Mouse (Mus musculus) heart, embryonic 13.5 days (tissue): ENCODE results near the gene Mrps24. TPM values are rescaled to one million over a fixed set of nuclear protein-coding genes. Genes with fewer than 3 reads are reported as not detected.

Experiments used
- ATAC-seq: fragments of 200-750 bp; cut with Nextera tagmentation; 2 replicates; pipeline ENCODE4 v1.8.0; 2017; ENCODE audit warnings: moderate TSS enrichment; ENCODE audit not compliant: insufficient number of reproducible peaks, low FRiP score, low TSS enrichment; ENCODE audit errors: extremely low read depth
- H3K27ac ChIP-seq: fragments of 300-500 bp; sonication (generic); replicated peaks from 2 replicates; pipeline ENCODE4 v1.5.1; 2015; ENCODE audit warnings: moderate library complexity, mild to moderate bottlenecking, inconsistent platforms
- H3K27me3 ChIP-seq: fragments of 300-500 bp; sonication (generic); replicated peaks from 2 replicates; pipeline ENCODE4 v1.6.1; 2015; ENCODE audit warnings: mild to moderate bottlenecking, inconsistent platforms
- H3K36me3 ChIP-seq: fragments of 300-500 bp; sonication (generic); 2 replicates; pipeline ENCODE4 v1.6.1; 2015; ENCODE audit warnings: mild to moderate bottlenecking, inconsistent platforms
- H3K4me1 ChIP-seq: fragments of 300-500 bp; sonication (generic); 2 replicates; pipeline ENCODE4 v1.6.1; 2015; ENCODE audit warnings: inconsistent platforms
- H3K4me2 ChIP-seq: fragments of 300-500 bp; sonication (generic); 2 replicates; pipeline ENCODE4 v1.6.1; 2015; ENCODE audit warnings: inconsistent platforms, mild to moderate bottlenecking, moderate library complexity
- H3K4me3 ChIP-seq: fragments of 300-500 bp; sonication (generic); 2 replicates; pipeline ENCODE4 v1.5.1; 2015; ENCODE audit warnings: moderate library complexity, mild to moderate bottlenecking, inconsistent platforms
- H3K9ac ChIP-seq: fragments of 300-500 bp; sonication (generic); 2 replicates; pipeline ENCODE4 v1.6.1; 2015; ENCODE audit warnings: inconsistent platforms, mild to moderate bottlenecking, moderate library complexity
- H3K9me3 ChIP-seq: fragments of 300-500 bp; sonication (generic); 2 replicates; pipeline ENCODE4 v1.6.1; 2016; ENCODE audit warnings: inconsistent platforms
- whole genome bisulfite sequencing: fragments of 180-500 bp; shearing (Covaris S2); methylation state at CpG from one replicate; pipeline ENCODE4 v1.1.7; 2015; ENCODE audit warnings: mixed read lengths; 5-methylcytosine and 5-hydroxymethylcytosine counted together
- polyA plus RNA-seq: library from polyadenylated mRNA; unstranded; fragments of >200 nt; fragmentation: Nextera tagmentation; extraction: Ambion mirVana; gene quantifications from 2 replicates; pipeline ENCODE4 v1.2.1, GENCODE M21; 2015

Mrps24 gene
- polyA plus RNA-seq, 1 experiment from 2014 or later: 175 TPM

- H3K4me1 ChIP-seq: peaks cover 30% of the 10 kb centered on the region
- H3K9me3 ChIP-seq: no peaks in the 10 kb centered on the region
- 87% methylated on average over 9 of the region's 9 CpGs for WGBS
- H3K9ac ChIP-seq: no peak overlapping the region
- H3K27ac ChIP-seq: no peak overlapping the region
- no peaks in the 10 kb centered on the region for H3K27me3 ChIP-seq
- peak overlapping the region; percentile 95 for H3K4me2 ChIP-seq
- no peak for ATAC-seq
- H3K36me3 ChIP-seq: peaks cover 26% of the 10 kb centered on the region
- peak overlapping the region; percentile 90 for H3K4me3 ChIP-seq
These were observed 9.5 kb downstream of the Mrps24 start for GRCm38 (mm10) chr11:5705972-5706371.

DNA sequence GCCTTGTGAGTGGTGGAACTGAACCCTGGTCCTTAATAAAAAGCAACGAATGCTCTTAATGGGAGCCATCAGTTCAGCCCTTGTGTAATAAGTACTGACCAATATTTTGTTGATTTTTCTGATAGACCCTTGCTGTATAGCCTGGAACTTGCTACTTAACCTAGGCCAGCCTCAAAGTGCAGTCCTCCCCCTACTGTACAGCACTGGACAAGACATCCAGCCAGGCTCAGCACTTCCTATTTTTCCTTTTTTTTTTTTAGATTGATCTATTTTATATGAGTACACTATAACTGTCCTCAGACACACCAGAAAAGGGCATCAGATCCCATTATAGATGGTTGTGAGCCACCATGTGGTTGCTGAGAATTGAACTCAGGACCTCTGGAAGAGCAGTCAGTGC lies 12.1 kb downstream of the Mrps24 start:
- H3K9me3 ChIP-seq: no peaks in the 10 kb centered on the region
- no peaks in the 10 kb centered on the region for H3K27me3 ChIP-seq
- WGBS: 92% methylated on average over 1 of the region's 1 CpGs
- no peak overlapping the region for H3K27ac ChIP-seq
- H3K4me2 ChIP-seq: no peak overlapping the region
- no peak overlapping the region for H3K4me3 ChIP-seq
- H3K36me3 ChIP-seq: peaks cover 26% of the 10 kb centered on the region
- H3K9ac ChIP-seq: no peak overlapping the region
- peaks cover 19% of the 10 kb centered on the region for H3K4me1 ChIP-seq
- ATAC-seq: no peak

DNA sequence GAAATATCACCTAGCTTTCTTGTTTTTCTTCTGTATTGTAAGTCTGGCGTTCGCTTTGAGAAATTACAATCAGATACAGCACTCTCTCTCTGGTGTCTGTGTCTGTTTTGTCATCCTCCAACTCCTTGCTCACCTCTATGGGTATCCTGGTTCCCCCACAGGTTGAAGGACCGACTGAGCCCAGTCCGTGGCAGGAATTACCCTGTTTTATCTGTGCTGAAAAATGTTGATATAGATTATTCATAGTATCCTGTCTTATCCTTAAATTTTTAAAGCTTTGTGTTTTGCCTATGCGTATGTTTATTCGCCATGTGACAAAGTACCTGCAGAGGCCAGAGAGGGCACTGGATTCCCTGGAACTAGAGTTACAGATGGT lies 12.5 kb downstream of the Mrps24 start:
- Histone ChIP-seq H3K27me3 (no peaks in the 10 kb centered on the region), H3K9me3 (no peaks in the 10 kb centered on the region), H3K36me3 (peaks cover 26% of the 10 kb centered on the region), H3K4me2 (no peak overlapping the region), H3K9ac (no peak overlapping the region), H3K4me3 (no peak overlapping the region), H3K4me1 (peaks cover 19% of the 10 kb centered on the region), H3K27ac (no peak overlapping the region)
- no peak for ATAC-seq
- WGBS: 88% methylated on average over 6 of the region's 6 CpGs

DNA sequence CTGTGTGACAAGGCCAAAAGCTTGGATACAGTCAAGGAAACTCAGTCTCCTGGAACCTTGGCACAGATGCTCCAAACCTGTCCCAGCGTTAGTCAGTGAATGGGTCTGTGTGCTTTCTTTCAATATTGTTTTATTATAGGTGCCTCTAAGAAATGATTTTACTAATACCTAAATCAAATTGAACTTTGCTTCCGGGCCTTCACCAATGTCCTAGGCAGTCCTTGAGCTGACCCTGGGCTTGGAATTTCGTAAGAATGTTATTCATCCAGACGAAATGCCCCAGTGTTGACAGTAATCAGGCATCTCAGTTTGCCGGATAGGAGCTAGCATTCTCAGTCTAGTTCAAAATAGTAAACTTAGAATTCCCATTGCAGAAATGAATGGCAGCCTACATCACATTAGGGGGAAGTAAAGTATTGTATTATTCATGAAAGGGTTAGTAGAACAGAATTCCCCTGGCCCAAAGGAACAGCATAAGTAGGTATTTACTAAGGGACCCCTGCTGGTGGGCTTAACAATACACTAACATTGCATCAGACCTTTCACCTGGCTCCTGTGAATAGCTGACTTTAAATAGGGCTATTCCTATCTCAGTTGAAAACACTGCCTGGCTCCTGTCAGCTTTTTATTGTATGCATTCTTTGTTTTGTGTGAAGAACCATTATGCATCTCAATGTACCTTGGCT lies 13.1 kb downstream of the Mrps24 start:
- Histone ChIP-seq H3K36me3 (peaks cover 26% of the 10 kb centered on the region), H3K4me1 (peaks cover 19% of the 10 kb centered on the region), H3K4me3 (no peak overlapping the region), H3K27ac (no peak overlapping the region), H3K9ac (no peak overlapping the region), H3K4me2 (no peak overlapping the region), H3K9me3 (no peaks in the 10 kb centered on the region), H3K27me3 (no peaks in the 10 kb centered on the region)
- ATAC-seq: no peak
- 47% methylated on average over 5 of the region's 5 CpGs for WGBS

- no peaks in the 10 kb centered on the region for H3K9me3 ChIP-seq
- WGBS: 81% methylated on average over 1 of the region's 1 CpGs
- H3K36me3 ChIP-seq: peaks cover 26% of the 10 kb centered on the region
- ATAC-seq: no peak
- H3K27ac ChIP-seq: no peak overlapping the region
- H3K4me2 ChIP-seq: no peak overlapping the region
- no peak overlapping the region for H3K4me3 ChIP-seq
- H3K27me3 ChIP-seq: no peaks in the 10 kb centered on the region
- peaks cover 18% of the 10 kb centered on the region for H3K4me1 ChIP-seq
- no peak overlapping the region for H3K9ac ChIP-seq
These were observed 13.7 kb downstream of the Mrps24 start for GRCm38 (mm10) chr11:5701821-5702220.

GRCm38 (mm10) chr11:5701300-5701699 lies 14.2 kb downstream of the Mrps24 start:
- H3K9me3 ChIP-seq: no peaks in the 10 kb centered on the region
- H3K36me3 ChIP-seq: peaks cover 26% of the 10 kb centered on the region
- no peak overlapping the region for H3K27ac ChIP-seq
- peaks cover 13% of the 10 kb centered on the region for H3K4me1 ChIP-seq
- ATAC-seq: no peak
- H3K27me3 ChIP-seq: no peaks in the 10 kb centered on the region
- H3K4me3 ChIP-seq: no peak overlapping the region
- no peak overlapping the region for H3K9ac ChIP-seq
- H3K4me2 ChIP-seq: no peak overlapping the region
- 70% methylated on average over 2 of the region's 2 CpGs for WGBS

DNA sequence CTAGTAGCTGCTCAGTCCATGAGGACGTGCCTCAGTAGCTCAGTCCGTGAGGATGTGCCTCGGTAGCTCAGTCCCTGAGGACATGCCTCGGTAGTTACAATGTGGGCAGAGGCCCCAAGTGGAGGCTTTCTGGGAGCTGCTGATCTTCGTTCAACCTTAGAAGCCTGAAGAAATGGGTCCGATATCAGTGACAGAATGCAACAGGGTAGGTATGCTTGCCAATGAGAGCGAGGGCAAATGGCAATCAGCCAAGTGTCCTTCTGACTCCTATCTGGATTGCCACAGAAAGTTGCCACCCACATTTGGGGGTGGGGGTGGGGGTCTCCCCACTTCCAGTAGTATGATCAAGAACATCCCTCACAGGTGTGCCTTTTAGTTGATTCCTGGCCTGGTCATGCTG lies 14.7 kb downstream of the Mrps24 start:
- no peak for ATAC-seq
- H3K36me3 ChIP-seq: peaks cover 26% of the 10 kb centered on the region
- WGBS: 80% methylated on average over 7 of the region's 7 CpGs
- H3K4me2 ChIP-seq: no peak overlapping the region
- no peaks in the 10 kb centered on the region for H3K27me3 ChIP-seq
- H3K9me3 ChIP-seq: no peaks in the 10 kb centered on the region
- H3K27ac ChIP-seq: no peak overlapping the region
- H3K4me3 ChIP-seq: no peak overlapping the region
- peaks cover 8% of the 10 kb centered on the region for H3K4me1 ChIP-seq
- H3K9ac ChIP-seq: no peak overlapping the region

- Histone ChIP-seq H3K9me3 (peaks cover 7% of the 10 kb centered on the region), H3K4me1 (no peaks in the 10 kb centered on the region), H3K36me3 (no peaks in the 10 kb centered on the region), H3K4me3 (no peak overlapping the region), H3K9ac (no peak overlapping the region), H3K27ac (no peak overlapping the region), H3K4me2 (no peak overlapping the region), H3K27me3 (no peaks in the 10 kb centered on the region)
- ATAC-seq: no peak
- 24% methylated on average over 7 of the region's 7 CpGs for WGBS
These were observed 23.7 kb downstream of the Mrps24 start for GRCm38 (mm10) chr11:5691775-5692174.

- H3K4me3 ChIP-seq: no peak overlapping the region
- 32% methylated on average over 7 of the region's 7 CpGs for WGBS
- no peaks in the 10 kb centered on the region for H3K27me3 ChIP-seq
- H3K9me3 ChIP-seq: no peaks in the 10 kb centered on the region
- H3K36me3 ChIP-seq: no peaks in the 10 kb centered on the region
- no peak overlapping the region for H3K4me2 ChIP-seq
- no peak overlapping the region for H3K9ac ChIP-seq
- no peak overlapping the region for H3K27ac ChIP-seq
- H3K4me1 ChIP-seq: no peaks in the 10 kb centered on the region
- no peak for ATAC-seq
These were observed 31.2 kb downstream of the Mrps24 start for GRCm38 (mm10) chr11:5684283-5684682.

- ATAC-seq: no peak
- Histone ChIP-seq H3K36me3 (no peaks in the 10 kb centered on the region), H3K27me3 (no peaks in the 10 kb centered on the region), H3K4me1 (no peaks in the 10 kb centered on the region), H3K27ac (no peak overlapping the region), H3K4me3 (no peak overlapping the region), H3K9me3 (no peaks in the 10 kb centered on the region), H3K4me2 (no peak overlapping the region), H3K9ac (no peak overlapping the region)
- 51% methylated on average over 6 of the region's 6 CpGs for WGBS
These were observed 32.9 kb downstream of the Mrps24 start for GRCm38 (mm10) chr11:5682541-5682940.
